Mouse (Mus musculus) forebrain, embryonic 11.5 days (tissue): ENCODE results near the gene Anxa10. TPM values are rescaled to one million over a fixed set of nuclear protein-coding genes. Genes with fewer than 3 reads are reported as not detected.
A peak's percentile ranks its signal among the peaks of the same experiment; 100 is the strongest.

Source experiments
- ATAC-seq: fragments of 200-750 bp; cut with Nextera tagmentation; replicated peaks from 2 replicates; pipeline ENCODE4 v1.8.0; 2017; ENCODE audit warnings: moderate TSS enrichment; ENCODE audit not compliant: low FRiP score
- DNase-seq: peaks from one replicate; pipeline ENCODE4 v3.0.0-alpha.2; 2017; ENCODE audit warnings: low spot score
- H3K27ac ChIP-seq: fragments of 300-500 bp; sonication (generic); 2 replicates; pipeline ENCODE4 v1.5.1; 2014; ENCODE audit warnings: low read depth, low read length
- H3K27me3 ChIP-seq: fragments of 300-500 bp; sonication (generic); 2 replicates; pipeline ENCODE4 v1.6.1; 2014; ENCODE audit warnings: mild to moderate bottlenecking, low read length, mixed read lengths; ENCODE audit not compliant: control insufficient read depth, insufficient read depth
- H3K36me3 ChIP-seq: fragments of 300-500 bp; sonication (generic); 2 replicates; pipeline ENCODE4 v1.6.1; 2014; ENCODE audit warnings: mild to moderate bottlenecking, low read length, moderate library complexity, mixed read lengths; ENCODE audit not compliant: control insufficient read depth, insufficient read depth
- H3K4me1 ChIP-seq: fragments of 300-500 bp; sonication (generic); replicated peaks from 2 replicates; pipeline ENCODE4 v1.6.1; 2014; ENCODE audit warnings: low read length, mixed read lengths; ENCODE audit not compliant: control insufficient read depth, insufficient read depth
- H3K4me2 ChIP-seq: fragments of 300-500 bp; sonication (generic); 2 replicates; pipeline ENCODE4 v1.6.1; 2014; ENCODE audit warnings: low read depth, mild to moderate bottlenecking, low read length, moderate library complexity, mixed read lengths; ENCODE audit not compliant: severe bottlenecking
- H3K4me3 ChIP-seq: fragments of 300-500 bp; sonication (generic); 2 replicates; pipeline ENCODE4 v1.5.1; 2014; ENCODE audit warnings: low read depth, low read length
- H3K9ac ChIP-seq: fragments of 300-500 bp; sonication (generic); 2 replicates; pipeline ENCODE4 v1.6.1; 2014; ENCODE audit warnings: low read length
- H3K9me3 ChIP-seq: fragments of 300-500 bp; sonication (generic); 2 replicates; pipeline ENCODE4 v1.6.1; 2016; ENCODE audit warnings: low read length, mixed read lengths; ENCODE audit not compliant: control insufficient read depth
- WGBS: fragments of 180-500 bp; shearing (Covaris S2); extraction: QIAGEN DNeasy Blood & Tissue Kit; methylation state at CpG from one replicate; pipeline ENCODE4 v1.1.7; 2014; 5-methylcytosine and 5-hydroxymethylcytosine counted together
- polyA plus RNA-seq: library from polyadenylated mRNA; unstranded; fragments of >200 nt; fragmentation: Nextera tagmentation; extraction: Ambion mirVana; gene quantifications from 2 replicates; pipeline ENCODE4 v1.2.1, GENCODE M21; 2014

Anxa10 gene
- polyA plus RNA-seq = not detected in 2 replicates

DNA sequence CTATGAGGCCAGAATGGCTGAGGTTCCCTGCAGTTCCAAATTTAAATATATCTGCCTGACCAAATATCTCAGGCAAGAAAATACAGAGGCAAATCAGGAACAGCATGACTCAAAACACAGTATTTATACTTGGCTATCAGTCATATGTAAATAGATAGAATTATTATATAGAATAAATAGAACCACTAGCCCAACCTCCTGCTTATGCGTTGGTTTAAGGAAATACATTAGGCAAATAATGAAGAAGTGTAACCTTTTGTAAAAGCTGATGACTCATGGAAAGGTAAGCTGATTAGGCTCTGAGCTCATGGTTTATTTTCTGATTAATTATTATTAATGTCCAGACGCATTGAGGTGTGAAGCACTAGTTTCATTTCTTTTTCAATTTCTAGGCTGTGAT, at the start of gene Anxa10:
TSS of gene Anxa10 (minus strand) at position 53 of the 400 bp plus-strand sequence.
- Histone ChIP-seq H3K9ac (no peak within 1 kb of the TSS), H3K4me2 (no peak within 1 kb of the TSS), H3K27ac (no peak within 1 kb of the TSS), H3K36me3 (no peaks in the 10 kb centered on the region), H3K9me3 (no peaks in the 10 kb centered on the region), H3K4me3 (no peak within 1 kb of the TSS), H3K4me1 (no peaks in the 10 kb centered on the region), H3K27me3 (no peaks in the 10 kb centered on the region)
- ATAC-seq (no peak), DNase-seq (no peak)
- 85% methylated on average over 2 of the region's 2 CpGs for WGBS

DNA sequence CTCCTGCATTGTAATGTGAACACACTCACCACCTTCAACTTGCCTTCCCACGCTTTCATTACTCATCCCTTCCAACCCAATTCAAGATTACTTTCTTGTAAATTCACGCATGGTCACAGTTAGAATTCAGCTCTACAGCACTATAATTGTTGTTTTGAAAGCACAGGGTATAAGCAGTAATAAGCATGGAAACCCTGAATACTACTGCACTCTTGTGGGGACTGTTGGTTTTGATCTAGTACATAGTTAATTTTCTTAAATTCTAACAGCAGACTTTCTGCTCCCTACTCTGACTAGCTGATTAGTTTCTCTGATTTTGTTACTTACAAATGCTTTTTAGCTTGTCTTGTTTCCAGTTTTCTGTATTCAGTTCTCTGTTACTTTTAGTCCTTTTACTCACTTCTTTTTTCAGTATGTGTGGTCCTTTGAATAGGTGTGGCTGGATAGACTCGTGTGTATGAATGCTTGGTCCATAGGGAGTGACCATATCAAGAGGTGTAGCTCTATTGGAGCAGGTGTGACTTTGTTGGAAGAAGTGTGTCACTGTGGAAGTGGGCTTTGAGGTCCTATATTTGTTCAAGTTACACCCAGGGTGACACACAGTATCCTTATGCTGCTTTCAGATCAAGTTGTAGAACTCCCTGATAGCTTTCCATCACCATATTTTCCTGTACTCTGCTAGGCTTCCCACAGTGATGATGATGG, 9.9 kb upstream of the Anxa10 start:
- H3K4me1 ChIP-seq = no peaks in the 10 kb centered on the region
- H3K4me2 ChIP-seq = no peak overlapping the region
- H3K4me3 ChIP-seq = no peak overlapping the region
- H3K27me3 ChIP-seq = no peaks in the 10 kb centered on the region
- H3K9me3 ChIP-seq = no peaks in the 10 kb centered on the region
- H3K9ac ChIP-seq = no peak overlapping the region
- H3K36me3 ChIP-seq = no peaks in the 10 kb centered on the region
- WGBS = 76% methylated on average over 3 of the region's 3 CpGs
- ATAC-seq = no peak
- no peak overlapping the region for H3K27ac ChIP-seq
- no peak for DNase-seq

GRCm38 (mm10) chr8:62097213-62097612, 25.7 kb downstream of the Anxa10 start:
- Histone ChIP-seq H3K27me3 (no peaks in the 10 kb centered on the region), H3K4me2 (no peak overlapping the region), H3K4me3 (no peak overlapping the region), H3K9me3 (no peaks in the 10 kb centered on the region), H3K27ac (no peak overlapping the region), H3K4me1 (no peaks in the 10 kb centered on the region), H3K36me3 (no peaks in the 10 kb centered on the region), H3K9ac (no peak overlapping the region)
- DNase-seq = no peak
- 91% methylated on average over 2 of the region's 2 CpGs for WGBS
- ATAC-seq = no peak

GRCm38 (mm10) chr8:62081804-62082203, 41.1 kb downstream of the Anxa10 start:
- H3K4me2 ChIP-seq = no peak overlapping the region
- ATAC-seq = no peak
- H3K27me3 ChIP-seq = no peaks in the 10 kb centered on the region
- H3K9ac ChIP-seq = no peak overlapping the region
- no peaks in the 10 kb centered on the region for H3K4me1 ChIP-seq
- no peak overlapping the region for H3K27ac ChIP-seq
- 81% methylated on average over 2 of the region's 2 CpGs for WGBS
- no peaks in the 10 kb centered on the region for H3K36me3 ChIP-seq
- no peaks in the 10 kb centered on the region for H3K9me3 ChIP-seq
- no peak for DNase-seq
- H3K4me3 ChIP-seq = no peak overlapping the region

GRCm38 (mm10) chr8:62080195-62080802, 42.7 kb downstream of the Anxa10 start:
- Histone ChIP-seq H3K9ac (no peak overlapping the region), H3K27ac (no peak overlapping the region), H3K36me3 (no peaks in the 10 kb centered on the region), H3K4me3 (no peak overlapping the region), H3K27me3 (no peaks in the 10 kb centered on the region), H3K9me3 (no peaks in the 10 kb centered on the region), H3K4me1 (no peaks in the 10 kb centered on the region), H3K4me2 (no peak overlapping the region)
- ATAC-seq = peak; percentile 76
- 48% methylated on average over 3 of the region's 3 CpGs for WGBS
- no peak for DNase-seq

DNA sequence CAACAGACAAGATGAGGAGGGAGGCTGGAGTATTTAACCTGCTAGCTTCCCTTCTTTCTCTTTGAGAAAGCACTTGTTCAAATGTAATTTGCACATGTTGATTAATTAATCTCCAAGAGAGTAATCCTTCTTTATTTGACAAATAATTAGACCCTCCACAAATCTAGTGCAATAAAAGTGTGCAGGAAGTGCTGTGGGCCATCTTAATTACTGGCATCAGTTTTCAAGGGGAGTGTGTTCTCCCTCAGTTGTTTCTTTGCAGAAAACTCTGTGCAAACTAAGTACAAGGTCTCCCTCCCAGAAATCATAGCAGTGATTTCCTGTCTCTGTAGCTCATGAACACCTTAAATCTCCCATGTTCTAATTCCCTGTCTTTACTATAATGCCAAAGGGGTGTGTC, 54.6 kb downstream of the Anxa10 start:
- Histone ChIP-seq H3K36me3 (no peaks in the 10 kb centered on the region), H3K27me3 (no peaks in the 10 kb centered on the region), H3K4me2 (no peak overlapping the region), H3K4me3 (no peak overlapping the region), H3K27ac (no peak overlapping the region), H3K9me3 (no peaks in the 10 kb centered on the region), H3K4me1 (no peaks in the 10 kb centered on the region), H3K9ac (no peak overlapping the region)
- DNase-seq (no peak), ATAC-seq (no peak)

DNA sequence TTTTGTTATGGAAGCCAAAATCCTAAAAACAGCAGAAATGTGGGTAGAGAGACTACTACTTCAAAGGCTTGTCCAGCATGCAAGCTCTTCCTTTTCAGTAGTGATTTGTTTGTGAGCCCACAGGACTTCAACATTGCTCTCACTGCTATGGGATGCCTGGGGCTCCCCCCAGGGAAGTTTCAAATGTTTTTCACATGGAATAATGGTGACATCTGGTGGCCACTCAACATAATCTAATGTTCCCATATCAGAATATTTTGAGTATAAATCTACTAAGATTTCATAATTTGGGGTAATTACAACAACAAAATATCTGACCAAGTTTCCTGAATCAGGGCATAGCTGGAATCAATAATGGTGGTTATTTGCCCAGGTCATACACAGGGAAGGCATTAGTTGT, 62.6 kb downstream of the Anxa10 start:
- ATAC-seq (no peak), DNase-seq (no peak)
- no peak overlapping the region for H3K27ac ChIP-seq
- H3K9ac ChIP-seq = no peak overlapping the region
- H3K36me3 ChIP-seq = no peaks in the 10 kb centered on the region
- no peaks in the 10 kb centered on the region for H3K9me3 ChIP-seq
- no peaks in the 10 kb centered on the region for H3K27me3 ChIP-seq
- no peaks in the 10 kb centered on the region for H3K4me1 ChIP-seq
- no peak overlapping the region for H3K4me2 ChIP-seq
- no peak overlapping the region for H3K4me3 ChIP-seq

- H3K27me3 ChIP-seq = no peaks in the 10 kb centered on the region
- DNase-seq (no peak), ATAC-seq (no peak)
- no peaks in the 10 kb centered on the region for H3K9me3 ChIP-seq
- no peak overlapping the region for H3K4me3 ChIP-seq
- WGBS = 31% methylated on average over 2 of the region's 2 CpGs
- H3K9ac ChIP-seq = no peak overlapping the region
- H3K4me2 ChIP-seq = no peak overlapping the region
- no peak overlapping the region for H3K27ac ChIP-seq
- no peaks in the 10 kb centered on the region for H3K4me1 ChIP-seq
- no peaks in the 10 kb centered on the region for H3K36me3 ChIP-seq
These were observed 76.1 kb downstream of the Anxa10 start for GRCm38 (mm10) chr8:62046809-62047208.

DNA sequence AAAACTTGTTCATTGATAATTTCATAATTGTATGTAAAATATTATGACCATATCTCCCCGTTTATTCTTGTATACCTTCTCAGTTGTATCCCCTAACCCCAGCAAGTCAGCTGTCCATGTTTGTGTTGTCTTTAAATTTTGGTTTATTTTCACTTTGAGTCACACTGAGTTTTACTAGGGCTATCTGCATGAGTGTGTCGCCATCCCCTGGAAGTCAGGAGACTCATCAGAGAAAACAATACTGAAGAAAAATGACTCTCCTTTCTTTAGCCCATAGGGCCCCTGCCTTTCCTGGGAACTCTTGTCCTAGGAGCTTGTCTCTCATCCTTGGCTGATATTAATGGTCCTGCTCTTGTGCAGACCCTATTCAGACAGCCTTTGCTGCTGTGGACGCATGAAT, 88.6 kb downstream of the Anxa10 start:
- H3K4me2 ChIP-seq = no peak overlapping the region
- no peak overlapping the region for H3K9ac ChIP-seq
- H3K9me3 ChIP-seq = no peaks in the 10 kb centered on the region
- H3K4me3 ChIP-seq = no peak overlapping the region
- DNase-seq (no peak), ATAC-seq (no peak)
- H3K27me3 ChIP-seq = no peaks in the 10 kb centered on the region
- 80% methylated on average over 3 of the region's 3 CpGs for WGBS
- H3K4me1 ChIP-seq = no peaks in the 10 kb centered on the region
- H3K27ac ChIP-seq = no peak overlapping the region
- no peaks in the 10 kb centered on the region for H3K36me3 ChIP-seq
